Mouse (Mus musculus) hindbrain, embryonic 11.5 days (tissue): ENCODE results near the gene Ext2. TPM values are rescaled to one million over a fixed set of nuclear protein-coding genes. Genes with fewer than 3 reads are reported as not detected.

Experiments used
- ATAC-seq: fragments of 200-750 bp; cut with Nextera tagmentation; 2 replicates; pipeline ENCODE4 v1.8.0; 2017; ENCODE audit warnings: mild to moderate bottlenecking, moderate TSS enrichment, moderate library complexity; ENCODE audit not compliant: low FRiP score
- DNase-seq: peaks from one replicate; pipeline ENCODE4 v3.0.0-alpha.2; 2015; ENCODE audit warnings: low spot score
- H3K27ac ChIP-seq: fragments of 300-500 bp; sonication (generic); 2 replicates; pipeline ENCODE4 v1.5.1; 2014; ENCODE audit warnings: mild to moderate bottlenecking, low read depth, low read length
- H3K27me3 ChIP-seq: fragments of 300-500 bp; sonication (generic); 2 replicates; pipeline ENCODE4 v1.6.1; 2014; ENCODE audit warnings: mild to moderate bottlenecking, low read length, moderate library complexity, mixed read lengths; ENCODE audit not compliant: control insufficient read depth, insufficient read depth
- H3K36me3 ChIP-seq: fragments of 300-500 bp; sonication (generic); 2 replicates; pipeline ENCODE4 v1.6.1; 2014; ENCODE audit warnings: mild to moderate bottlenecking, low read length, moderate library complexity, mixed read lengths; ENCODE audit not compliant: control insufficient read depth, insufficient read depth
- H3K4me1 ChIP-seq: fragments of 300-500 bp; sonication (generic); replicated peaks from 2 replicates; pipeline ENCODE4 v1.6.1; 2014; ENCODE audit warnings: low read length, mixed read lengths; ENCODE audit not compliant: control insufficient read depth, insufficient read depth
- H3K4me2 ChIP-seq: fragments of 300-500 bp; sonication (generic); replicated peaks from 2 replicates; pipeline ENCODE4 v1.6.1; 2014; ENCODE audit warnings: mild to moderate bottlenecking, low read depth, low read length
- H3K4me3 ChIP-seq: fragments of 300-500 bp; sonication (generic); 2 replicates; pipeline ENCODE4 v1.5.1; 2014; ENCODE audit warnings: low read depth, low read length
- H3K9ac ChIP-seq: fragments of 300-500 bp; sonication (generic); 2 replicates; pipeline ENCODE4 v1.6.1; 2014; ENCODE audit warnings: low read depth, low read length
- H3K9me3 ChIP-seq: fragments of 300-500 bp; sonication (generic); 2 replicates; pipeline ENCODE4 v1.6.1; 2016; ENCODE audit warnings: low read length; ENCODE audit not compliant: control insufficient read depth
- WGBS: fragments of 180-500 bp; shearing (Covaris S2); extraction: QIAGEN DNeasy Blood & Tissue Kit; methylation state at CpG from one replicate; pipeline ENCODE4 v1.1.7; 2014; 5-methylcytosine and 5-hydroxymethylcytosine counted together
- polyA plus RNA-seq: library from polyadenylated mRNA; unstranded; fragments of >200 nt; fragmentation: Nextera tagmentation; extraction: Ambion mirVana; gene quantifications from 2 replicates; pipeline ENCODE4 v1.2.1, GENCODE M21; 2014

Ext2 gene
- polyA plus RNA-seq, 1 experiment from 2014 or later: 54.4 TPM

DNA sequence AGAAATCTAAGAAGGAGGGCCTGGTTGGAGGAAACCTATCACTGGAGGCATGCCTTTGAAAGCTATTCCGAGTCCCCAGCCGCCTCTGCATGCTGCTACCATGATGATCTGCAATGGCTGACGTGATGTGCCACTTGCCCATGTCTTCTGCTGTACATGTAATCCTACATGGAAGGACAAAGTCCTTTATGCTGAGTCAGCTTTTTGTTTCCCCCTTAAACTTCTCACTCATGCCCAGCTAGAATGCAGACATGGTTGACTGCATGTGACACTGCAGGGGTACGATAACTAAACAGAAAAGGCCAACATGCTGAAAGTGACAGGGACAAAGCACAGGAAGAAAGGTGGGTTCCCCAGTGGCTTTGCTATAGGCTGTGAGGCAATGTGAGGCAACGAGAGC is 56.6 kb downstream of the Ext2 start:
- H3K4me2 ChIP-seq: no peak overlapping the region
- no peak overlapping the region for H3K4me3 ChIP-seq
- H3K36me3 ChIP-seq: no peaks in the 10 kb centered on the region
- DNase-seq: no peak
- H3K27ac ChIP-seq: no peak overlapping the region
- no peak for ATAC-seq
- H3K9ac ChIP-seq: no peak overlapping the region
- no peaks in the 10 kb centered on the region for H3K9me3 ChIP-seq
- WGBS: 83% methylated on average over 5 of the region's 5 CpGs
- no peaks in the 10 kb centered on the region for H3K27me3 ChIP-seq
- no peaks in the 10 kb centered on the region; the same call in 1 of the 2 replicates for H3K4me1 ChIP-seq

DNA sequence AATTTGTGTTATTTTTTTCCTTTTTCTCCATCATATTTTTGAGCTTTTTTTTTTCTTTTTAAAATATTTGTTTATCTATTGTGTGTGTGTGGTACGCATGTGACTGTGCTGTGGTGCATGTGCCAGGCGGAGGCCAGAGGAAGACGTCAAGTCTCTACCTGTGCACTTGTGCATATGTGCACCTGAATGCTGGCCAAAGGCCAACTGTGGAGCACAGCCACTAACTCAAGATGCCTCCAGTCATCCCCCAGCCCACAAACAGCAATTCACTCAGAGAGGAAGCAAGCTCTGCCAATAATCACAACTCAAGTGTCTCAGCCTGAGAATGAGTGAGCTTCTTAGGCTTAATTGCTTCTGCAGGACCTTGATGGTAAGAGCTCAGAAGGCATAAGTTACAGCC is 58.2 kb downstream of the Ext2 start:
- H3K4me1 ChIP-seq: no peaks in the 10 kb centered on the region; the same call in 1 of the 2 replicates
- no peaks in the 10 kb centered on the region for H3K9me3 ChIP-seq
- H3K4me2 ChIP-seq: no peak overlapping the region
- DNase-seq (no peak), ATAC-seq (no peak)
- no peaks in the 10 kb centered on the region for H3K36me3 ChIP-seq
- no peak overlapping the region for H3K4me3 ChIP-seq
- H3K9ac ChIP-seq: no peak overlapping the region
- H3K27me3 ChIP-seq: no peaks in the 10 kb centered on the region
- 94% methylated on average over 3 of the region's 3 CpGs for WGBS
- H3K27ac ChIP-seq: no peak overlapping the region

DNA sequence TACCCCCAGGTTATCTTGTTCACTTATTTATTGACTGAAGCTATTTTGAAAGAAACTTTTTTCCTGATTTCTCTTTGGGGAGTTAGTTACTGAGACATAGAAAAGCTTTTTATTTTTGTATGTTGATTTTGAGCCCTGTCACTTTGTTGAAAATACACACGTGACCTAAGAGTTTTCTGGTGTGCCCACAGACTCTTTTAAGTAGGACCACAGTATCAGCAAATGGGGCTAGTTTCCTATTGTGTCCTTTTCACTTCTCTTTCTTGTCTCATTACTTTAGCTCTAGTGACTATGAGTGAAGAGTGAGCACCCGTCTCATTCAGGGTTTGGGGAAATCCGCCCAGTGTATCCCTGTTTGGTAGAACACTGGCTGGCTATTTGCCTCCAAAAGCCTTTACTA is 62.0 kb downstream of the Ext2 start:
- H3K4me2 ChIP-seq: no peak overlapping the region
- DNase-seq: no peak
- no peaks in the 10 kb centered on the region for H3K9me3 ChIP-seq
- no peak overlapping the region for H3K4me3 ChIP-seq
- no peak overlapping the region for H3K9ac ChIP-seq
- 59% methylated on average over 3 of the region's 3 CpGs for WGBS
- H3K27ac ChIP-seq: no peak overlapping the region
- no peaks in the 10 kb centered on the region for H3K27me3 ChIP-seq
- ATAC-seq: no peak
- H3K36me3 ChIP-seq: no peaks in the 10 kb centered on the region
- no peaks in the 10 kb centered on the region for H3K4me1 ChIP-seq

DNA sequence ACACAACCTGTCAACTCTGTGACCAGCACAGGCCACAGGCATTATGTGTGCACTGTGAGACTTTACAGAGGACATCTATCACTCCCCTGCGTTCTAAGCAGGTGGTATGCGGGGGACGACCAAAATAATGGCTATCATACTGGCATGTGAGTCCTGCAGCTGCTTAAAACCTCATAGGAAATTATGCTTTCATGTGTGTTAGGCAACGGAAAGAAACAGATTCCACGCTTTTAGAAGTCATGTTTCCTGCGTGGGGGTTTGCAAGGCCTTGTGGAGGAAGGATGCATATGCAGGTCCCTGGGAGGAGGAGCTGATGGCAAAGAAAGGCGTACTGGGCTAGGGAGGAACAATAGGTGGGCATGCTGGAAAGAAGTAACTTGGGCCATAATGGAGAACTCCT is 63.2 kb downstream of the Ext2 start:
- Histone ChIP-seq H3K9me3 (no peaks in the 10 kb centered on the region), H3K27me3 (no peaks in the 10 kb centered on the region), H3K36me3 (no peaks in the 10 kb centered on the region), H3K9ac (no peak overlapping the region), H3K4me2 (no peak overlapping the region), H3K4me3 (no peak overlapping the region), H3K27ac (no peak overlapping the region), H3K4me1 (no peaks in the 10 kb centered on the region)
- no peak for DNase-seq
- no peak for ATAC-seq
- 50% methylated on average over 7 of the region's 7 CpGs for WGBS

DNA sequence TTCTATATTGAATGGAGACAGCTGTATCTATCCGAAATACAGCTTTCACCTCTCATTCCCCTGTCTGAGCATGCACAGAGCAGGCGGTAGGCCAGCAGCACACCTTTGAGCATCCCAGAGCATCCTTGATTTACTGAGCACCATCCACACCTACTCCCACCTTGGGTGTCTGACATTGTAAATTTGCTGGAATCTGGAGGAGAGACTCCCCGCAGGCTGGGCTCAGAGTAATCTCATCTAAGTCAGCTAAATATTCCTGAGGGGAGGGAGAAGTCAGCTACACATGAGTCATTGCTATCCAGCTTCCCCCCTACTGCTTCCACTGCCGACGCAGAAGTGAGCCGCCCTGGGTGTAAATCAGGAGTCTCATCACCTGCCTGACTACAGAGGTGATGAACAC is 64.1 kb downstream of the Ext2 start:
- H3K9me3 ChIP-seq: no peaks in the 10 kb centered on the region
- H3K27me3 ChIP-seq: no peaks in the 10 kb centered on the region
- no peak overlapping the region for H3K9ac ChIP-seq
- no peak overlapping the region for H3K4me3 ChIP-seq
- no peak overlapping the region for H3K27ac ChIP-seq
- no peaks in the 10 kb centered on the region for H3K4me1 ChIP-seq
- H3K4me2 ChIP-seq: no peak overlapping the region
- no peak for ATAC-seq
- WGBS: 78% methylated on average over 6 of the region's 6 CpGs
- no peak for DNase-seq
- no peaks in the 10 kb centered on the region for H3K36me3 ChIP-seq

DNA sequence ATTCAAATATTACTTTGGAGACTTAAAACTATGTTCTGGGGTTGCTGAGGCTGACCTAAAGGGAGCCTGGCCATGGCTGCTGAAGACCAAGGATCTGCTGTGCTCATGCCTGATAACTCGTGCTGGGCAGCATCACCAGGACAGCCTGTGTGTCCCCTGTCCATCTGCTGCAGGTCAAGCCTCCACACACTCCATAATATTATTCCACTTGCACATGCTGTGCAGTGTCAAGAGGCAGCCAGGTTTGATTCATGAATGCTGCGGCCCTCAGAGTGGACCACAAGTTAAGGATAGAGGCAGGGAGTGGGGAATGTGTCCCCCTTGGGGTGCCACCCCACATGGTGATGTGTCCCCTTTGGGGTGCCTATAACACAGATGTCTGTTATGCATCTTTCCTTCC is 68.0 kb downstream of the Ext2 start:
- Histone ChIP-seq H3K27me3 (no peaks in the 10 kb centered on the region), H3K4me3 (no peak overlapping the region), H3K36me3 (no peaks in the 10 kb centered on the region), H3K4me2 (no peak overlapping the region), H3K4me1 (no peaks in the 10 kb centered on the region), H3K9ac (no peak overlapping the region), H3K9me3 (no peaks in the 10 kb centered on the region), H3K27ac (no peak overlapping the region)
- no peak for DNase-seq
- no peak for ATAC-seq
- 71% methylated on average over 2 of the region's 2 CpGs for WGBS

GRCm38 (mm10) chr2:93753147-93753758 is 69.1 kb downstream of the Ext2 start:
- DNase-seq (no peak), ATAC-seq (no peak)
- Histone ChIP-seq H3K9me3 (no peaks in the 10 kb centered on the region), H3K9ac (no peak overlapping the region), H3K27ac (no peak overlapping the region), H3K4me2 (no peak overlapping the region), H3K36me3 (no peaks in the 10 kb centered on the region), H3K4me1 (no peaks in the 10 kb centered on the region), H3K27me3 (no peaks in the 10 kb centered on the region), H3K4me3 (no peak overlapping the region)
- WGBS: 65% methylated on average over 6 of the region's 6 CpGs

DNA sequence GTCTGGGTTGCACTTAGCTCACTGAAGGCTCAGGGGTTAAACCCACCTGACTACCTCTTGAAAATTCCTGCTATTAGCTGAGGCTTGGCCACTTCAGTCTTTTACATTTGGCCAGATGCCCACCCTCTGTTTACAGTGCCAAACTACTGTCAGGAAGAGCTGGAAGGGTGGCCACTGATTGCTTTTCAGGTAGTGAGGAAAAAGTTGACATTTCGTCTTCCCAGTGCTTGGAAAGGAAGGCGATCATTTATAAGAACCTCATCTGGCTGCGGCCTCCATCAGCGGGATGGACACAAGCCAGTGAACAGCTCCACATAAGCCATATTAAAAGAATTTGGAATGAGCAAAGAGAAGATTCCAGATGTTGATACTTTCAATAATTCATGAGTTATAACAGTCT is 72.7 kb downstream of the Ext2 start:
- H3K4me1 ChIP-seq: peaks cover 4% of the 10 kb centered on the region; the same call in 1 of the 2 replicates
- H3K4me2 ChIP-seq: no peak overlapping the region
- no peak overlapping the region for H3K27ac ChIP-seq
- H3K4me3 ChIP-seq: no peak overlapping the region
- no peaks in the 10 kb centered on the region for H3K36me3 ChIP-seq
- H3K9me3 ChIP-seq: no peaks in the 10 kb centered on the region
- 98% methylated on average over 4 of the region's 4 CpGs for WGBS
- H3K9ac ChIP-seq: no peak overlapping the region
- no peak for ATAC-seq
- H3K27me3 ChIP-seq: no peaks in the 10 kb centered on the region
- DNase-seq: no peak

DNA sequence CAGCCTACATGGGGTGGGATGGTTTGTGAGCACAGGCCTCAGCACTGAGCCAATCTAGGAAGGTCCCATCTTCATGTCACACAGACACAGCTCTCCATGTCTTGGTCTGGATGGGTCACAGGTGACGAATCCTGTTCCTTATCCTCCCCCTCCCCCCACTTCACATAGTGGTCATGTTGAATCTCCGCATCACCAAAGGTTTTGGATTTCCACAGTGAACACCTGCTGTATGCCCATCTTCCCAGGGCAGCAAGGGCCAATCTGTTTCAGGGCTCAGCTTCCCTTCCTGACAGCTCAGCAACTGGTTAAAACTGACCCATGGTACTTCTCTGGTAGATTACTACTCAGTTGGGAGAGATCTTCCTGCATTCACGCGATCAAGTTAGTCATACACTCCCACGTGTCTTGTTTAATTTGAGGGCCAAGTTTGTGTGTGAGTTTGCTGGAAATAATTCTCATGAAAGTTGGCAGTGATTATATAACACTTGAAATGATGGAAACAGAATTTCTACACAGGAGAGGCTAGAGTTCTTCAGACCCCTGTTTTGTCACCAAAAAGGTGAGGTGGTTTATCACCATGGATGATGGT is 74.7 kb downstream of the Ext2 start:
- Histone ChIP-seq H3K4me2 (no peak overlapping the region), H3K36me3 (no peaks in the 10 kb centered on the region), H3K9me3 (no peaks in the 10 kb centered on the region), H3K27me3 (no peaks in the 10 kb centered on the region), H3K4me1 (peaks cover 4% of the 10 kb centered on the region; the same call in 1 of the 2 replicates), H3K9ac (no peak overlapping the region), H3K4me3 (no peak overlapping the region), H3K27ac (no peak overlapping the region)
- 93% methylated on average over 5 of the region's 5 CpGs for WGBS
- DNase-seq (no peak), ATAC-seq (no peak)
